Mouse (Mus musculus) heart, embryonic 16.5 days (tissue): ENCODE data around the gene Tyms. TPM values are rescaled to one million over a fixed set of nuclear protein-coding genes. Genes with fewer than 3 reads are reported as not detected.

ENCODE experiments used
- ATAC-seq: fragments of 200-750 bp; cut with Nextera tagmentation; replicated peaks from 2 replicates; pipeline ENCODE4 v1.8.0; 2017; ENCODE audit warnings: moderate number of reproducible peaks; ENCODE audit not compliant: insufficient read depth, low FRiP score; ENCODE audit errors: extremely low read depth
- H3K27ac ChIP-seq: fragments of 300-500 bp; sonication (generic); 2 replicates; pipeline ENCODE4 v1.5.1; 2014; ENCODE audit warnings: mild to moderate bottlenecking, low read length, control low read depth, moderate library complexity
- H3K27me3 ChIP-seq: fragments of 300-500 bp; sonication (generic); 2 replicates; pipeline ENCODE4 v1.6.1; 2014; ENCODE audit warnings: low read length, mixed read lengths; ENCODE audit not compliant: control insufficient read depth, insufficient read depth
- H3K36me3 ChIP-seq: fragments of 300-500 bp; sonication (generic); 2 replicates; pipeline ENCODE4 v1.6.1; 2014; ENCODE audit not compliant: control insufficient read depth, insufficient read depth
- H3K4me1 ChIP-seq: fragments of 300-500 bp; sonication (generic); 2 replicates; pipeline ENCODE4 v1.6.1; 2014; ENCODE audit warnings: low read length, mixed read lengths; ENCODE audit not compliant: control insufficient read depth, insufficient read depth
- H3K4me2 ChIP-seq: fragments of 300-500 bp; sonication (generic); 2 replicates; pipeline ENCODE4 v1.6.1; 2014; ENCODE audit warnings: low read depth, mild to moderate bottlenecking, control low read depth, low read length
- H3K4me3 ChIP-seq: fragments of 300-500 bp; sonication (generic); 2 replicates; pipeline ENCODE4 v1.5.1; 2014; ENCODE audit warnings: mild to moderate bottlenecking, control low read depth, low read length
- H3K9ac ChIP-seq: fragments of 300-500 bp; sonication (generic); 2 replicates; pipeline ENCODE4 v1.6.1; 2014; ENCODE audit warnings: low read length, control low read depth
- H3K9me3 ChIP-seq: fragments of 300-500 bp; sonication (generic); replicated peaks from 2 replicates; pipeline ENCODE4 v1.6.1; 2016; ENCODE audit warnings: low read length; ENCODE audit not compliant: control insufficient read depth
- WGBS: fragments of 180-500 bp; shearing (Covaris S2); extraction: QIAGEN DNeasy Blood & Tissue Kit; methylation state at CpG from one replicate; pipeline ENCODE4 v1.1.7; 2014; 5-methylcytosine and 5-hydroxymethylcytosine counted together
- polyA plus RNA-seq: library from polyadenylated mRNA; unstranded; fragments of >200 nt; fragmentation: Nextera tagmentation; extraction: Ambion mirVana; gene quantifications from 2 replicates; pipeline ENCODE4 v1.2.1, GENCODE M21; 2015

The Tyms gene
- polyA plus RNA-seq, 1 experiment from 2014 or later: 110 TPM

DNA sequence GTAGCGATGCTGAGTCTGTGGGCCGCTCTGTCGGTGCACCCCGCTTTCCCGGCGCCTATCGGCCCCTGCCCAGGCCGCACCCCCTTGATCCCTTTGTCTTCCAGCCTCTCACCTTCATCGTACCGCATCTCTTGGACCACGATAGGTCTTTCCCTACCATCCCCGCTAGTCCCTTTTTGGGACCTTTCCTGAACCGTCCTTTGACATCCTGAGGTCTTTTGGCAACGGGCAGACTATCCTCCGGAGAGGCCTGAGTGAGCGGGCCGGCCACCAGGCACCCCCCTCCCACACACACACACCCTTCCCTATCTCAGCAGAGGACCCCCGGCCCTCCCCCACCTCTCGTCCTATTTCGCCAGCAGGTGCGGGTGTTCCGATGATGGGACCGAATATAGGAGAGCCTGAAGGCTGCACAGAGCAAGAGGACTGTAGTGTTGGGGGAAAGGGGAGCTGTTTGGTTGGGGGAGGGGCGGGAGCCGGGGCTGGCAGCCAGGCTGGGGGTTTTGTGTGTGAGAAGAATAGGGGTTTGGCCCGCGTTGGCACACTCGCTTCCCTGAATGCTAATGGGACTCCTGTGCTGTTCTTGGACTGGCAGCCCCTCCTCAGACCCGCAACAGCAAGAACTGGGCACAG lies 32.4 kb upstream of the Tyms start, which contains the start of gene 3110082J24Rik:
TSS of gene 3110082J24Rik (minus strand) at position 419 of the 633 bp plus-strand sequence.
- peak within 1 kb of the TSS; percentile 88 for H3K4me2 ChIP-seq
- peak within 1 kb of the TSS; percentile 56 for H3K9ac ChIP-seq
- ATAC-seq: no peak
- H3K9me3 ChIP-seq: no peaks in the 10 kb centered on the region
- peaks cover 65% of the 10 kb centered on the region for H3K27me3 ChIP-seq
- 2% methylated on average over 28 of the region's 29 CpGs for WGBS
- H3K36me3 ChIP-seq: no peaks in the 10 kb centered on the region
- H3K27ac ChIP-seq: no peak within 1 kb of the TSS
- peak within 1 kb of the TSS; percentile 56 for H3K4me3 ChIP-seq
- peaks cover 16% of the 10 kb centered on the region for H3K4me1 ChIP-seq

DNA sequence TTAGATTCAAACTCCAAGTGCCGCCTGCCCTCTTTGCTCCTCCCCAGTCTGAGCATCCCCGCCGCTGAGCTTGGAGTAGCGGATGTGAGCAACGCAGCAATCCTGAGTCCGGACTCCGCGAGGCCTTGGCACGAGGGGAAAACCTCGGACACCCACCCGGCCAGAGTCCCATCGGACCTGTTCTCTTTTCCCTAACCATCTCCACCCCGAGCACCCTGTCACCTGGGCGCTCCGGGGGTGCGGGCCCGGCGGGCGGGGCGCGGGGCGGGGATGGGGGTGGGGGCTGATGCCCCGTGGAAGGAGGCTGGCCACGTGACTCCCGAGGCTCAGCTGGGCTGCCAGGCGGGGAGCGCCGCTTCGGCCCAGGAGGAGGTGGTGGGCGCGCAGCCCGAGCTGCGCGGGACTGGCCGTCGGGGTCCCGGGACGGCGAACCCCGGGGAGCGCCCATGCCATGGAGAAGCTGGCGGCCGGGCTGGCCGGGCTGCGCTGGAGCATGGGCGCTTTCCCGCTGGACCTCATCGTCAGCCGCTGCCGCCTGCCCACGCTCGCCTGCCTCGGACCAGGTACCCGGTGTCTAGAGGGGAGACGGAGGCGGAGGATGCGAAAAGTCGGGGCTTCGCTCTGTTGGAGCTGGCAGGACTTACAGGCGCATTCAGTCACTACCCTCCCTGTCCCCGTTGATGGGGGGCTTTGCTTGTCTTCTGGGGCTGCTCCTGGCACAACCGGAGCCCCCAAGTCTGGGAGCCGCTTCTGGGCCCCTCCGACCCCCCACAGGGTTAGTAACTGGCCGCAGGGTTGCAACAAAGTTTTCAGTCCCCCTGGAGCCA lies 31.6 kb upstream of the Tyms start, which contains the start of gene Garem2:
TSS of gene Garem2 (plus strand) at position 321 of the 827 bp plus-strand sequence.
- peak within 1 kb of the TSS; percentile 88 for H3K4me2 ChIP-seq
- peaks cover 60% of the 10 kb centered on the region for H3K27me3 ChIP-seq
- no peaks in the 10 kb centered on the region for H3K36me3 ChIP-seq
- H3K4me1 ChIP-seq: peaks cover 10% of the 10 kb centered on the region; the same call in 1 of the 2 replicates
- peak within 1 kb of the TSS; percentile 56 for H3K9ac ChIP-seq
- under 1% methylated on average over 65 of the region's 65 CpGs for WGBS
- H3K4me3 ChIP-seq: peak within 1 kb of the TSS; percentile 56
- ATAC-seq: peak; percentile 58; the same call in 1 of the 2 replicates
- no peaks in the 10 kb centered on the region for H3K9me3 ChIP-seq
- H3K27ac ChIP-seq: no peak within 1 kb of the TSS

DNA sequence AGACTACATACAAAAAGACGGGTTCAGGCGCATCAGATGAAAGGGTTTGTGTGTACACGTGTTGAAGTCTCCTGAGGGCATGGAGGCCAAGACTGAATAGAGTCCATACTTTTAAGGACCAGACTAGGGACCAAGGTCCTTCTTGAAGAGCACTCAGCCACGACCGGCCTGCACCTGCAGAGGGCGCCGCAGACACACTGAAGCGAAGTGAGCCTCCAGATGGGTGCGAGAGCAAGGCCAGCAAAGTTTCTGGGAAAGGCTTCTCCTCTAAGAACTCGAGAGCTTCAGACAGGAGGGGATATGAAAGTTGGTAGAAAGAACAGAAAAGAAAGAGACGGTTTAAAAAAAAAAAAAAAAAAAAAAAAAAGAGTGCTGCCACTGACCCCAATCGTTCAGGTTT lies 30.9 kb upstream of the Tyms start:
- H3K4me3 ChIP-seq: peak overlapping the region; percentile 56
- H3K27me3 ChIP-seq: peaks cover 56% of the 10 kb centered on the region
- no peak overlapping the region for H3K9ac ChIP-seq
- peak overlapping the region; percentile 88 for H3K4me2 ChIP-seq
- peaks cover 10% of the 10 kb centered on the region; the same call in 1 of the 2 replicates for H3K4me1 ChIP-seq
- no peak for ATAC-seq
- no peak overlapping the region for H3K27ac ChIP-seq
- H3K36me3 ChIP-seq: no peaks in the 10 kb centered on the region
- H3K9me3 ChIP-seq: no peaks in the 10 kb centered on the region
- 3% methylated on average over 12 of the region's 12 CpGs for WGBS

DNA sequence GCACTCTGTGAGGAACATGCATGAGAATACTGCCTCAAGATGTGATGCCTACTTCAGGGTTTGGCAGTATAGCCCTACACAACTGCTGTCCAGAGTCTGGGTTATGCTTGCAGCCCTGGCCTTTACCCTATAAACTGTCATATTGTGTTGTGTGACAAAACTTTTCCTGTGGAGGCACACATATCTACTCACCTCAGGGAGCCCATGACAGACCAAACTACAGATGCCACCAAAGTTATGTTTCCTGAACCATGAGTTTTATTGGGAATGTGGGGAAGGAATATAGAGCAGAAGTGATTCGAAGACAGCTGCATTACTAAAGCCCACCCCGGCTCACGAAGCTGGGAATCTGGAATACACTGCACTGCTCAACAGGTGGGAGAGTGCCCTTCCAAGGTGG lies 29.9 kb upstream of the Tyms start:
- peaks cover 51% of the 10 kb centered on the region for H3K27me3 ChIP-seq
- WGBS: 81% methylated on average over 3 of the region's 3 CpGs
- no peaks in the 10 kb centered on the region for H3K36me3 ChIP-seq
- H3K4me1 ChIP-seq: peaks cover 10% of the 10 kb centered on the region; the same call in 1 of the 2 replicates
- no peak for ATAC-seq
- H3K4me3 ChIP-seq: no peak overlapping the region
- H3K4me2 ChIP-seq: no peak overlapping the region
- H3K27ac ChIP-seq: no peak overlapping the region
- no peak overlapping the region for H3K9ac ChIP-seq
- no peaks in the 10 kb centered on the region for H3K9me3 ChIP-seq

DNA sequence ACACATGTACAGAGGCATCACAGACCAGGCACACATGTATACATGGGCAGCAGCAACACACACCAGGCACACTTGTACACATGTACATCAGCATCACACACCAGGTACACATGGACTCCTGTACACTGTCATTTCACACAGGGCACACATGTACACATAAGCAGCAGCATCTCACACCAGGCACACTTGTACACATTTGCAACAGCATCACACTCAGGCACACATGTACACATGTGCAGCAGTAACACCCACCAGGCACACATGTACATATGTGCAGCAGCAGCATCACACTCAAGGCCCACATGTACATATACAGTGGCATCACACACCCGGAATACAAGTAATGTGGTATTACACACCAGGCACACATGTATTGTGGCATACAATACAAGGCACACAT lies 24.8 kb upstream of the Tyms start:
- no peak overlapping the region for H3K4me3 ChIP-seq
- no peaks in the 10 kb centered on the region for H3K9me3 ChIP-seq
- no peak overlapping the region for H3K9ac ChIP-seq
- ATAC-seq: no peak
- no peak overlapping the region for H3K4me2 ChIP-seq
- H3K36me3 ChIP-seq: no peaks in the 10 kb centered on the region
- no peak overlapping the region for H3K27ac ChIP-seq
- H3K27me3 ChIP-seq: peaks cover 3% of the 10 kb centered on the region; the same call in 1 of the 2 replicates
- WGBS: 86% methylated on average over 1 of the region's 1 CpGs
- H3K4me1 ChIP-seq: no peaks in the 10 kb centered on the region

DNA sequence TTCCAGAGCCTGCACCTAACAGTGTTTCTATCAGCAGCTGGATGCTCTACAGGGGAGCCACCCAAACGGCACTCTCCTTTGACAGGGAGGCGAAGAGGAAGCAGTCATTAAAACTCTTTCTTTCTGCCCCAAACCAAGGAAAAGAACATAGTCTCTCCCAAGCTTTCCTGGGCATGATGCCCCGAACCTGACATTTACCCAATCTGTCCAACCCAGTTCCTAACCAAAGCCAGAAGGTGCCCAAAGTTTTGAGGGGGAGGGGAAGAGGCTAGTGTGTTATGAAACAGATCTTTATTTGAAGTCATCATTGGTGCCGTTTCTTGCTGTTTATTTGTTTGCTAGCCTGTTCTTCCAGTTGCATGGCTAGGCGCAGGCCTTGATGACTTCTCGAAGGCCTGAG lies 22.3 kb upstream of the Tyms start:
- H3K4me1 ChIP-seq: no peaks in the 10 kb centered on the region
- 70% methylated on average over 6 of the region's 6 CpGs for WGBS
- no peak overlapping the region for H3K4me3 ChIP-seq
- no peaks in the 10 kb centered on the region for H3K27me3 ChIP-seq
- ATAC-seq: no peak
- no peaks in the 10 kb centered on the region for H3K9me3 ChIP-seq
- no peak overlapping the region for H3K4me2 ChIP-seq
- no peaks in the 10 kb centered on the region for H3K36me3 ChIP-seq
- H3K9ac ChIP-seq: no peak overlapping the region
- H3K27ac ChIP-seq: no peak overlapping the region

DNA sequence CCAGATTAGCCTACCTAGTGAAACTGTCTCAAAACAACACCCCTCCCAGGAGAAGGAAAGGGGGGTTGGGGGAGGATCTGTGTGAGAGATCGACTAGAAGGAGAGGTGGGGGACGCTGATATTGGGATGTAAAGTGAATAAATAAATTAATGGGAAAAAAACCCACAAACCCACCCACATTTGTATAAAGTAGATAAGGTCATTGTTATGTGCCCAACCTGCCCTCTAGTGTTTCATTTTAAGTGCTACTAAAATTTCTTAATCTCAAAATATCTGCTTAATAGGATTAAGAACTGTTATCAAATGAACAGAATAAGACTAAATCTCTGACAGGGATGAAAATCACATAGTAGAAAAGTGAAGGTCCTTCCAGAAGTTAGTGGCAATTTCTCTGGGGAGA lies 21.0 kb upstream of the Tyms start:
- WGBS: 52% methylated on average over 2 of the region's 2 CpGs

DNA sequence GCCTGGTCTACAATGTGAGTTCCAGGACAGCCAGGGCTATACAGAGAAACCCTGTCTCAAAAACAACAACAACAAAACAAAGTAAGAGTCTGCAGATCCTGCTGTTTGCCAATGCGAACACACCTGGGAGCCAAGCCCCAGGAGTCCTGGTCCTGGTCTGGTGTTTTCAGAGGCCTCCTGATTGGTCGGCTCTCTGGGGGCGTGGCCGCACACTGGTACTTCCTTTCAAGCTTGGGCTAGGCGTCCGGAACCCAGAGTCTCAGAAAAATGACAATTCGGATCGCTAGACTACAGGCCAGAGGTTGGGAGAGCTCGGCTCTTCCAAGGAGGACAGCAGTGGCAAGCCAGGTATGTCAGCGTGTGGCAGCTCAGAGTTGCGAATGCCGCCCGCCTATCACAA lies 19.3 kb upstream of the Tyms start:
- no peak for ATAC-seq
- Histone ChIP-seq H3K4me2 (no peak overlapping the region), H3K4me3 (no peak overlapping the region), H3K4me1 (no peaks in the 10 kb centered on the region), H3K27me3 (no peaks in the 10 kb centered on the region), H3K9ac (no peak overlapping the region), H3K27ac (no peak overlapping the region), H3K36me3 (no peaks in the 10 kb centered on the region), H3K9me3 (no peaks in the 10 kb centered on the region)
- WGBS: 53% methylated on average over 13 of the region's 13 CpGs

More for the DNA sequence above, 21.0 kb upstream of the Tyms start:
- Histone ChIP-seq H3K36me3 (no peaks in the 10 kb centered on the region), H3K4me3 (no peak overlapping the region), H3K4me1 (no peaks in the 10 kb centered on the region), H3K27ac (no peak overlapping the region), H3K27me3 (no peaks in the 10 kb centered on the region), H3K9me3 (no peaks in the 10 kb centered on the region), H3K9ac (no peak overlapping the region), H3K4me2 (no peak overlapping the region)
- ATAC-seq: no peak

DNA sequence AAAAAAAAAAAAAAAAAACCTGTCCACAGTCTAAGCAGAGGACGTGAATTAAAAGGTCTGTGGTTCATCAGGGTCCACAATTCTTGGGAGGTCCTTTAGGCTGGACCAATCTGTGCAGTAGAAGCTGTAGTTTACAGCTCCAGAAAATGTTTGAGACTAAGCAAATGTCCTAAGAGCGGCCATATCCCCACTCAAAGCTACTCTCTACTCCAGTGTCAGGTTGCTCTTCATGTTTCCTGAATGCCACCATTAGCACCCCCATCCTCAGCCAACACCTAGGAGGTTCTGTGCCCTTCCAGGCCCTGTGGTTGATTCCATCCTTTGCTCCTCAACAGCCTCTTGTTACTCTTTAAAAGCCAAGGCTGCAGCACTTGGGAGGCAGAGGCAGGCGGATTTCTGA lies 1.0 kb downstream of the Tyms start:
- Histone ChIP-seq H3K36me3 (peaks cover 28% of the 10 kb centered on the region), H3K4me3 (peak overlapping the region; percentile 86), H3K9me3 (no peaks in the 10 kb centered on the region), H3K9ac (peak overlapping the region; percentile 87), H3K27me3 (no peaks in the 10 kb centered on the region), H3K4me2 (peak overlapping the region; percentile 91), H3K4me1 (peaks cover 7% of the 10 kb centered on the region), H3K27ac (no peak overlapping the region)
- ATAC-seq: no peak
- 38% methylated on average over 3 of the region's 3 CpGs for WGBS
